Mouse (Mus musculus) kidney, adult 2 months (tissue): ENCODE measurements around the gene Sstr1. TPM values are rescaled to one million over a fixed set of nuclear protein-coding genes. Genes with fewer than 3 reads are reported as not detected.

Experiments used
- DNase-seq: peaks from one replicate; pipeline ENCODE4 v3.0.0; 2021
- H3K27ac ChIP-seq: fragments of 200-500 bp; 2 replicates; pipeline ENCODE4 v1.5.1; 2012; ENCODE audit warnings: low read depth, low read length, control low read depth, inconsistent platforms; ENCODE audit not compliant: insufficient read depth
- H3K27me3 ChIP-seq: fragments of 200-500 bp; replicated peaks from 2 replicates; pipeline ENCODE4 v1.6.1; 2012; ENCODE audit warnings: mild to moderate bottlenecking, moderate library complexity, low read length, inconsistent platforms; ENCODE audit not compliant: control insufficient read depth, insufficient read depth
- H3K36me3 ChIP-seq: fragments of 200-500 bp; 2 replicates; pipeline ENCODE4 v1.6.1; 2012; ENCODE audit warnings: mild to moderate bottlenecking, moderate library complexity, low read length, inconsistent platforms; ENCODE audit not compliant: control insufficient read depth, insufficient read depth
- H3K4me1 ChIP-seq: fragments of 200-500 bp; 2 replicates; pipeline ENCODE4 v1.6.1; 2011; ENCODE audit warnings: low read length; ENCODE audit not compliant: control insufficient read depth, insufficient read depth
- H3K4me3 ChIP-seq: fragments of 200-500 bp; 2 replicates; pipeline ENCODE4 v1.5.1; 2011; ENCODE audit warnings: mild to moderate bottlenecking, low read depth, low read length, control low read depth; ENCODE audit not compliant: insufficient read depth
- CTCF ChIP-seq: fragments of 200-500 bp; conservative IDR thresholded peaks from 2 replicates; pipeline ENCODE4 v1.5.1; 2011; ENCODE audit warnings: low read depth, mild to moderate bottlenecking, control low read depth, low read length, moderate library complexity, mixed read lengths; ENCODE audit not compliant: insufficient read depth, insufficient read length
- POLR2A ChIP-seq: fragments of 200-500 bp; IDR thresholded peaks from one replicate; pipeline ENCODE4 v1.6.1; 2011; ENCODE audit warnings: low read depth, low read length, control low read depth
- WGBS: fragments of 180-500 bp; shearing (Covaris S2); methylation state at CpG from one replicate; pipeline ENCODE4 v1.1.7; 2018; 5-methylcytosine and 5-hydroxymethylcytosine counted together
- polyA plus RNA-seq: library from polyadenylated mRNA; depleted of rRNA; stranded (reverse); fragments of >200 nt; gene quantifications from 2 replicates; pipeline ENCODE4 v1.2.3, GENCODE M21; 2012; rRNA removed

Sstr1 gene
- polyA plus RNA-seq, 1 experiment, result 0.14 TPM

DNA sequence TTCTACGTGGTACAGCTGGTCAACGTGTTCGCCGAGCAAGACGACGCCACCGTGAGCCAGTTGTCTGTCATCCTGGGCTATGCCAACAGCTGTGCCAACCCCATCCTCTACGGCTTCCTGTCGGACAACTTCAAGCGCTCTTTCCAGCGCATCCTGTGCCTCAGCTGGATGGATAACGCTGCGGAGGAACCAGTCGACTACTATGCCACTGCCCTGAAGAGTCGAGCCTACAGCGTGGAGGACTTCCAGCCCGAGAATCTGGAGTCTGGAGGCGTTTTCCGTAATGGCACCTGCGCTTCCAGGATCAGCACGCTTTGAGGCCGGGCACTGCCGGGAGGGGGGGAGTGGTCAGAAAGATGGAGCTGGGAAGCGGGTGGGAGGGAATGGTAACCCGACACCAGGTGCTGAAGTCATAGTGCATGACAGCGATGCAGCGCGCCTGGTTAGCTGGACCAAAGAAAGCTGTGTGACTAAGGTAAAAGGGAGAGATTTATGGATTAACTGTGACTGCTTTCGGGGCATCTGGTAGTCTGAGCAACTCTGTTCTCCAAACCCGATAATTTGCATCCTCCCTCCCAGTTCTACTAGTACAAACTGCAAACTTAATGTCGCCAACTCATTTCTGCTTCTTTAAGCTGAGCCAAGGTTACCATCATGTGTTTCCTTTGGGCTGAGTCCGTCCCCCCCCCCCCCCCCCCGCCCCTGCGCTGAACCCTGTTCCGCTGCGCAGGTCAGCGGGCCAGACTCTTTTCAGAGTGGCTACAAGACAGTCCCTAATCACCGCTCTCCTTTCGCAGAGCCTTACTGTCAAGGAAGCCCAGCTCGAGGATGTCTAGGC lies 2.1 kb downstream of the Sstr1 start:
- peaks cover 4% of the 10 kb centered on the region; the same call in 1 of the 2 replicates for H3K27me3 ChIP-seq
- DNase-seq, result peak; percentile 41

DNA sequence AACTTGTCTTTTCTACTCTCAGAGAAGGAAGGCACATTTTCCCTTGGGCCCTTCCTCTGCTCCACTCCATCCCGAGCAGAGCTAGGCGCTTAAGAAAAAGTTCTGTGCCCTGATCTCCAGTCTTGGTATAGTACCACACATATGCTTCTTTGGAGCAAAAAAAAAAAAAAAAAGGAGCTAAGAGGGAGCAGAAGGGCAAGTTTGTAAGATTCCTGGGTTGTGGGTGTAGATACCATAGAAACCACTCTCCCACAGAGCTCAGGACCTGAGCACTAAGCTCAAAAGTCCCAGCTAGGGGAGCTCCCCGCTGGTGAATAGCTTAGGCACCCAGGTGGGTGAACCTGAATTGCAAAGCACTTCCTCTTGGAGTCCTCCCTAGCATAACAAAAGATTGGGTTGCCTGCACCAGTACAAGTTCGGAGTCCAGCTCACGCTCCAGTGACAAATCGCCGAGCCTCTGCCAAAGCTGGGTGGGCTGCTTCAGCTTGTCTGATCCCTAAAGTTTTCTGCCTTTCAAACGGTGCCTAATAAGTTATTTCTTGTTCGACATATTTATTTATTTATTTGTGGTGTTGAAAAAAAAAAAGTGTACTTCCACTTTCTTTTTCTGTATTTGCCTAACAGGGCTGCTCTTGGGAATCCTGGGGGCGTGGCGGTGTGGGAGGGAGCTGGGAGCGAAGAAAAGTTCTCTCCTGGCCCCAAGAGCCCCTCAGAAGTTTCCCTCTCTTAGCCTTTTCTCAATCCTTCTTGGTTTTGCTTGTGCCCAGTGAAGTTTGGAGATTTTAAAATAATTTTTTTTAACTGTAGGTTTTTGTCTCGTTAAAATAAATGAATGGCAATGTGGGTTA lies 2.9 kb downstream of the Sstr1 start:
- Histone ChIP-seq H3K4me3 (peak overlapping the region; percentile 53), H3K27me3 (peaks cover 4% of the 10 kb centered on the region; the same call in 1 of the 2 replicates), H3K27ac (no peak overlapping the region), H3K4me1 (no peaks in the 10 kb centered on the region), H3K36me3 (no peaks in the 10 kb centered on the region)
- TF ChIP-seq POLR2A (no peak), CTCF (no peak)
- 14% methylated on average over 13 of the region's 13 CpGs for WGBS
- peak; percentile 26 for DNase-seq

More for the DNA sequence above, 2.1 kb downstream of the Sstr1 start:
- Histone ChIP-seq H3K36me3 (no peaks in the 10 kb centered on the region), H3K4me1 (no peaks in the 10 kb centered on the region), H3K4me3 (peak overlapping the region; percentile 53), H3K27ac (no peak overlapping the region)
- TF ChIP-seq POLR2A (no peak), CTCF (no peak)
- 1% methylated on average over 40 of the region's 40 CpGs for WGBS

DNA sequence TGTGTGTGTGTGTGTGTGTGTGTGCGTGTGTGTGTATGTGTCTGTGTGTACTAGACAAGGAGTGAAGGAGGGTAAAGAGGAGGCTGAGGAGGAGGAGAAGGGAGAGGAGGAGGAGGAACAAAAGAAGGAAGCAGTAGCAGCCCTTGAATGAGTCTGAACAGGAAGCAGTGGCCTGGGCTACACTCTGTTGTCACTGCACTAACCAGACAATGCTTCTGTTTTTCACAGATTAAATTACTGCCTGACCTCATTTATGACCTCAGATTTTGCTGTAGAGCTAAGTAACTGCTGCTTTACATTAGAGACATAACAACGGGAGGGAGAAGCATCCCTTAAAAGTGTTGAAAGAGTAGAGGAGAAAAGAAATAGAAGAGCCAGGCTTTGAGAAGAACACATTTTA lies 4.6 kb downstream of the Sstr1 start:
- WGBS, result 53% methylated on average over 2 of the region's 2 CpGs
- H3K4me3 ChIP-seq, result no peak overlapping the region
- TF ChIP-seq CTCF (no peak), POLR2A (no peak)
- peaks cover 4% of the 10 kb centered on the region; the same call in 1 of the 2 replicates for H3K27me3 ChIP-seq
- no peak overlapping the region for H3K27ac ChIP-seq
- no peaks in the 10 kb centered on the region for H3K4me1 ChIP-seq
- no peak for DNase-seq
- H3K36me3 ChIP-seq, result no peaks in the 10 kb centered on the region

DNA sequence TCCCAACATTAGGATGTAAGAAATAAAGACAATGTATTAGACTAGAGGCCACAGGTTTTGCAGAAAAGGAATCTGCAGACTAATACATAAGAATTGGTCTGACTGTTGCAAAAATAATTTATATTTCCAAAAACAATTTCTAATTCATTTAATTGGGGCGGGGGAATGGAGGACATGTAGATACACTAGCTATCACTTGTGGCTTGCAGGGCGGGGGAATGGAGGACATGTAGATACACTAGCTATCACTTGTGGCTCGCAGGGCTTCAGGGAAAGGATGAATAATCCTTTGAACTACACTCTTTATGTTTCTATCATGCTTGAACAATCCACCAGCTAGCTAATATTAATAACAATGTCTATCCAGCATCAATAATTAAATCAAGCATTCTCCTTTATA lies 7.5 kb downstream of the Sstr1 start:
- no peak for DNase-seq
- WGBS, result 95% methylated on average over 3 of the region's 3 CpGs
- Histone ChIP-seq H3K4me3 (no peak overlapping the region), H3K36me3 (no peaks in the 10 kb centered on the region), H3K27me3 (0 out of 2 replicates have a peak, but pooled peaks cover 1% of the 10 kb centered on the region), H3K4me1 (no peaks in the 10 kb centered on the region), H3K27ac (no peak overlapping the region)
- TF ChIP-seq CTCF (no peak), POLR2A (no peak)

DNA sequence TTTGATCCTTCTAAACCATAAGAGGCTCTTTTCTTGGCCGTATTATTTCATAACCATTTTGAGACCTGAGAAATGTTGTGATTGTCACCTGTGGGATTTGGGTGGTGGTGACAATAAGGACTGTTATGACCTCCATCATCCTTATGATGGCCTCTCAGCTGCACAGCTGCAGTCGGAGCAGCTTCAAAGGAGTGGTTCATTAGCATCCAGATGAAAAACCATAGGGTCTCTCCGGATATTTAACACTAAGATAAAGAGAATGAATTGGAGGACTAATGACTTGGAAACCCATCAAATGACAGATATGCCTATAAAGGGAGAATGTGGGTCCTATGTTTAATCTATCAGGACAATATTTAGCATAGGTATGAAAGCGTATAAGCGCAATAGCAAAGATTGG lies 14.1 kb downstream of the Sstr1 start:
- H3K4me1 ChIP-seq, result no peaks in the 10 kb centered on the region
- H3K4me3 ChIP-seq, result no peak overlapping the region
- H3K27ac ChIP-seq, result no peak overlapping the region
- no peaks in the 10 kb centered on the region for H3K27me3 ChIP-seq
- DNase-seq, result no peak
- no peaks in the 10 kb centered on the region for H3K36me3 ChIP-seq
- 77% methylated on average over 5 of the region's 5 CpGs for WGBS
- no peak for TF ChIP-seq CTCF
- TF ChIP-seq POLR2A, result no peak

DNA sequence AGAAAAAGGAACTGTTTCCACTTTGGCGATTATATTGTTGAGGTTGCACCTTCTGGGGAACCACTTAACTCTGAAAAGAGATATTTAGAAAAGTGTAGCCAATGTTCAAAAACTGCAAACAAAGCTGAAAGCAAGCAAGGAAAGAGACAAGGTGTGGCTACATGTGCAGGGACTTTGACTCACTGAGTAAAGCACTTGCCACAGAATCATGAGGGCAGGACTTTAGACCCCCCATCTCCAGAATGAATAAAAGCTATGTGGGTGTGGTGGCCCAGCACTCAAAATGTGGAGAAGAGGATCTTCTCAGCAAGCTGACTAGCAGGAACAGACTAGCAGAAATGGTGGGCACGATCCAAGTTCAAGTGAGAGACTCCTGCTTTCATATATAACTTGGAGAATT lies 20.9 kb downstream of the Sstr1 start:
- H3K4me3 ChIP-seq, result no peak overlapping the region
- no peaks in the 10 kb centered on the region for H3K27me3 ChIP-seq
- no peaks in the 10 kb centered on the region for H3K36me3 ChIP-seq
- no peak overlapping the region for H3K27ac ChIP-seq
- no peaks in the 10 kb centered on the region for H3K4me1 ChIP-seq
- WGBS, result 83% methylated on average over 2 of the region's 2 CpGs
- DNase-seq, result no peak
- TF ChIP-seq POLR2A (no peak), CTCF (no peak)

DNA sequence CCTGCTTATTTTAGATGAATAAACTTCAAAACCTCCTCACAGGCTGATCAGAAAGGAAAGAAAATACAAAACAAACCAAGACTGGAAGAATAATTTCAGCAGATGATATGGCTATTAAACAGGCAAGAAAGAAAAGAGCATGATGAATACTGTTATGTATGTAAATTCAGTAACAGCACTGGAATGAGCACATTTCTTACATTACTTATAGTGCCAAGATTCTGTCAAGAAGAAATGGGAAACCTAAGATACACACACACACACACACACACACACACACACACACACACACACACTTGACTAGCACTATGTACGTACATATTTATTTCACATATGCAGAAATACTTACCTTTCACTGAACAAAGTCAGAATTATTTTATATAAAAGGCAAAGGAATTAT lies 40.3 kb downstream of the Sstr1 start:
- H3K27ac ChIP-seq, result no peak overlapping the region
- no peak overlapping the region for H3K4me3 ChIP-seq
- H3K4me1 ChIP-seq, result no peaks in the 10 kb centered on the region
- DNase-seq, result no peak
- no peaks in the 10 kb centered on the region for H3K36me3 ChIP-seq
- H3K27me3 ChIP-seq, result no peaks in the 10 kb centered on the region
- 100% methylated on average over 1 of the region's 1 CpGs for WGBS
- TF ChIP-seq CTCF (no peak), POLR2A (no peak)

Other genes with a start within 250 kb of the Sstr1 start
- gene Clec14a, start 57.5 kb downstream of the Sstr1 start, polyA plus RNA-seq, result 9.5 and 9.8 TPM in 2 replicates